Mouse (Mus musculus) liver, adult 2 months (tissue): ENCODE results near the gene Metrn.
A peak's percentile ranks its signal among the peaks of the same experiment; 100 is the strongest.

ENCODE experiments used
- CTCF ChIP-seq: fragments of 200-500 bp; IDR thresholded peaks from 2 replicates; pipeline ENCODE4 v1.5.1; 2011; ENCODE audit warnings: low read depth, low read length, control low read depth
- POLR2A ChIP-seq: fragments of 200-500 bp; IDR thresholded peaks from 2 replicates; pipeline ENCODE4 v1.6.1; 2011; ENCODE audit warnings: low read length, control low read depth; ENCODE audit not compliant: insufficient read depth; ENCODE audit errors: extremely low read depth

DNA sequence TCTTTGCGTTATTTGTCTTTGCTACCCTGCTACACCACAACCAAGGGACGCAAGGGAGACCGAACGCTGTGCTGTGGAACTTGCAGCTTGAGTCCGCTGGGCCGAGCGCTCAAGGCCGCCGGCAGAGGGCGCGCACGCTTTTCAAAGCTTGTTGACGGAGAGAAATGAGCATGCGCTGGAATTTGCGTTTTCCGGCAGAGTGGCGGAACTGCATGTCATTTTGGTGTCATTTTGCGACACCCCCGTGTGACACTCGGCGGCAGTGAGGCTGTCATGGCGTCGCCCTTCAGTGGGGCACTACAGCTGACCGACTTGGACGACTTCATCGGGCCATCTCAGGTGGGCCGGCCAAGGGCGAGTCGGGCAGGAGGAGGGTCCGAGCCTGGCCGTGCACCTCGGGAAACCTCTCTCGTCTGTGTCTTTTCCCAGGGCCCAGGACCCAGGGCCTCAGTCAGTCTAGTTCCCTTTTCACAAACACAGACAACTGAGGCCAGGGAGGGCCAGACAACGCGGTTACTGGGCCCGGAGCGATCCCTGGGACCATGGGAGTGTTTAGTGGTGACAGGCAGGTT lies 23.3 kb downstream of the Metrn start, which contains the start of gene Narfl:
- peak; percentile 95 for TF ChIP-seq CTCF
- peak; percentile 72 for TF ChIP-seq POLR2A
